ENCODE assay signal across 12 mouse cellular contexts in genomic region chr7:127651624-127652023, GRCm38 (mm10). TPM values are rescaled to one million over a fixed set of nuclear protein-coding genes. Genes with fewer than 3 reads are reported as not detected.
DNase-seq lines count a peak whose midpoint lies in the region; ATAC-seq lines count a peak whose summit lies in the region.
"Had no signal": no experiment of that assay in that cellular context is flagged by ENCODE, and none has a peak within 500 bp of the region (broad histone marks: within the 10 kb centered on the region; RNA-seq: fewer than 3 reads in every experiment).

No protein-coding gene starts in this region.

- 70% methylated on average over 2 of the region's 3 CpGs for WGBS in heart, embryonic 16.5 days
- WGBS in lung, embryonic 16.5 days: 64% methylated on average over 2 of the region's 3 CpGs
- 58% methylated on average over 2 of the region's 3 CpGs for WGBS in intestine, embryonic 14.5 days
- 78% methylated on average over 3 of the region's 3 CpGs for WGBS in neural tube, embryonic 13.5 days

- H3K9me3 ChIP-seq in heart, embryonic 16.5 days (replicated peaks; ENCODE audit: control insufficient read depth, low read length): no peaks in the 10 kb centered on the region
- H3K9me3 ChIP-seq in lung, embryonic 16.5 days (ENCODE audit: control insufficient read depth, low read length): no peaks in the 10 kb centered on the region
- H3K9me3 ChIP-seq in intestine, embryonic 14.5 days (ENCODE audit: control insufficient read depth, low read length): no peaks in the 10 kb centered on the region
- no peaks in the 10 kb centered on the region for H3K9me3 ChIP-seq in neural tube, embryonic 13.5 days
- H3K9me3 ChIP-seq: liver, embryonic 15.5 days had no signal

- no peak overlapping the region for H3K27ac ChIP-seq in heart, embryonic 16.5 days (ENCODE audit: low read length)
- H3K27ac ChIP-seq in lung, embryonic 16.5 days (ENCODE audit: low read length): no peak overlapping the region
- H3K27ac ChIP-seq in intestine, embryonic 14.5 days (ENCODE audit: low read depth): no peak overlapping the region
- H3K27ac ChIP-seq in neural tube, embryonic 13.5 days (replicated peaks): no peak overlapping the region
- H3K27ac ChIP-seq: liver, embryonic 15.5 days had no signal

- peak overlapping the region; percentile 67 for H3K4me2 ChIP-seq in heart, embryonic 16.5 days (ENCODE audit: low read depth, low read length)
- peak overlapping the region; percentile 45; the same call in 1 of the 2 replicates for H3K4me2 ChIP-seq in lung, embryonic 16.5 days (ENCODE audit: low read depth, low read length)
- H3K4me2 ChIP-seq in intestine, embryonic 14.5 days (ENCODE audit: low read length): peak overlapping the region; percentile 44
- H3K4me2 ChIP-seq in neural tube, embryonic 13.5 days: peak overlapping the region; percentile 33

- H3K4me1 ChIP-seq in heart, embryonic 16.5 days (ENCODE audit: control insufficient read depth, insufficient read depth, low read length): peaks cover 5% of the 10 kb centered on the region; the same call in 1 of the 2 replicates
- H3K4me1 ChIP-seq in lung, embryonic 16.5 days (replicated peaks; ENCODE audit: control insufficient read depth, insufficient read depth, low read length): no peaks in the 10 kb centered on the region
- H3K4me1 ChIP-seq in intestine, embryonic 14.5 days (replicated peaks; ENCODE audit: control insufficient read depth, insufficient read depth, low read length): 0 out of 2 replicates have a peak, but pooled peaks cover 4% of the 10 kb centered on the region
- 0 out of 2 replicates have a peak, but pooled peaks cover 3% of the 10 kb centered on the region for H3K4me1 ChIP-seq in neural tube, embryonic 13.5 days (replicated peaks)
- H3K4me1 ChIP-seq: liver, embryonic 15.5 days had no signal

- ATAC-seq in heart, embryonic 16.5 days (replicated peaks; ENCODE audit: extremely low read depth, insufficient read depth, low FRiP score): no peak
- no peak for ATAC-seq in lung, embryonic 16.5 days (ENCODE audit: low read depth)
- no peak; the same call in 1 of the 2 replicates for ATAC-seq in intestine, embryonic 14.5 days (replicated peaks; ENCODE audit: low FRiP score, low TSS enrichment, low read depth)
- no peak for ATAC-seq in neural tube, embryonic 13.5 days (ENCODE audit: low read depth)
- ATAC-seq: forebrain, postnatal 0 days had no signal

- DNase-seq in heart, adult 18-20 months: no peak
- no peak for DNase-seq in lung, adult 18-20 months
- DNase-seq in intestine, embryonic 14.5 days (ENCODE audit: low spot score): no peak
- no peak for DNase-seq in thymus, postnatal 36 days
- no peak for DNase-seq in spleen, adult 12 weeks (ENCODE audit: low spot score)
- DNase-seq: adrenal gland, postnatal 14 days; forebrain, postnatal 0 days had no signal

- H3K27me3 ChIP-seq in heart, embryonic 16.5 days (ENCODE audit: control insufficient read depth, insufficient read depth, low read length): no peaks in the 10 kb centered on the region; the same call in 1 of the 2 replicates
- no peaks in the 10 kb centered on the region for H3K27me3 ChIP-seq in lung, embryonic 16.5 days (ENCODE audit: control insufficient read depth, insufficient read depth, low read depth, low read length)
- H3K27me3 ChIP-seq in intestine, embryonic 14.5 days (replicated peaks; ENCODE audit: control insufficient read depth, insufficient read depth, low read length): no peaks in the 10 kb centered on the region
- no peaks in the 10 kb centered on the region for H3K27me3 ChIP-seq in neural tube, embryonic 13.5 days
- H3K27me3 ChIP-seq: CH12.LX had no signal

- H3K36me3 ChIP-seq in heart, embryonic 16.5 days (ENCODE audit: control insufficient read depth, insufficient read depth): no peaks in the 10 kb centered on the region
- H3K36me3 ChIP-seq in lung, embryonic 16.5 days (ENCODE audit: control insufficient read depth, insufficient read depth, low read length): no peaks in the 10 kb centered on the region
- H3K36me3 ChIP-seq in intestine, embryonic 14.5 days (ENCODE audit: control insufficient read depth, insufficient read depth, low read length): no peaks in the 10 kb centered on the region
- no peaks in the 10 kb centered on the region for H3K36me3 ChIP-seq in neural tube, embryonic 13.5 days
- H3K36me3 ChIP-seq: liver, embryonic 15.5 days had no signal

- peak overlapping the region; percentile 53; the same call in 1 of the 2 replicates for H3K9ac ChIP-seq in heart, embryonic 16.5 days (ENCODE audit: low read length)
- no peak overlapping the region; the same call in 1 of the 2 replicates for H3K9ac ChIP-seq in lung, embryonic 16.5 days (ENCODE audit: low read length)
- H3K9ac ChIP-seq in intestine, embryonic 14.5 days (ENCODE audit: low read length): no peak overlapping the region
- H3K9ac ChIP-seq in neural tube, embryonic 13.5 days: 0 out of 2 replicates have a peak overlapping the region, but pooled peaks have one; percentile 0
- H3K9ac ChIP-seq: forebrain, postnatal 0 days; liver, embryonic 15.5 days had no signal

- peak overlapping the region; percentile 38 for H3K4me3 ChIP-seq in heart, embryonic 16.5 days (ENCODE audit: low read length)
- no peak overlapping the region for H3K4me3 ChIP-seq in lung, embryonic 16.5 days (ENCODE audit: low read length)
- no peak overlapping the region for H3K4me3 ChIP-seq in intestine, embryonic 14.5 days (ENCODE audit: low read depth, low read length)
- no peak overlapping the region for H3K4me3 ChIP-seq in neural tube, embryonic 13.5 days
- H3K4me3 ChIP-seq: liver, embryonic 15.5 days had no signal

RNA-seq across cellular contexts. Expression of gene Zfp629, which starts 36.0 kb away (rescaled TPM):
- polyA plus RNA-seq in heart, embryonic 16.5 days (2015; fragmentation: Nextera tagmentation; extraction: Ambion mirVana): 9.6 and 11.2 TPM in 2 replicates
- 10 to 100 TPM; 16.5 TPM for total RNA-seq in heart, adult 18-20 months (2021)
- polyA plus RNA-seq in lung, embryonic 16.5 days (2015; fragmentation: Nextera tagmentation; extraction: Ambion mirVana): 12.5 and 12.6 TPM in 2 replicates
- 12.9 and 16.7 TPM in 2 replicates for polyA plus RNA-seq in intestine, embryonic 14.5 days (2014; fragmentation: Nextera tagmentation; extraction: Ambion mirVana)
- polyA plus RNA-seq in neural tube, embryonic 13.5 days (2015; fragmentation: Nextera tagmentation; extraction: Ambion mirVana): 22.8 and 23.1 TPM in 2 replicates

RNA-seq across cellular contexts. Expression of gene Bcl7c, which starts 57.1 kb away (rescaled TPM):
- polyA plus RNA-seq in heart, embryonic 16.5 days (2015; fragmentation: Nextera tagmentation; extraction: Ambion mirVana): 36.9 and 37.5 TPM in 2 replicates
- 10 to 100 TPM; 34.1 to 35.4 TPM for total RNA-seq in heart, adult 18-20 months (2021)
- 40.5 and 46.1 TPM in 2 replicates for polyA plus RNA-seq in lung, embryonic 16.5 days (2015; fragmentation: Nextera tagmentation; extraction: Ambion mirVana)
- 50.3 and 56.4 TPM in 2 replicates for polyA plus RNA-seq in intestine, embryonic 14.5 days (2014; fragmentation: Nextera tagmentation; extraction: Ambion mirVana)
- polyA plus RNA-seq in neural tube, embryonic 13.5 days (2015; fragmentation: Nextera tagmentation; extraction: Ambion mirVana): 41.2 and 44.9 TPM in 2 replicates

Comparison
In these comparisons a context has a peak if more than half of its experiments do, and no peak if none do; other contexts are left out.
1. H3K9ac ChIP-seq: peak in heart, embryonic 16.5 days (single experiment) and neural tube, embryonic 13.5 days (single experiment); none in lung, embryonic 16.5 days (single experiment) and intestine, embryonic 14.5 days (single experiment).
2. Peak in every context shown above with its lines, with median percentiles within 50 percentile points of each other: H3K4me2 ChIP-seq.